ENCODE assay signal across 24 mouse cellular contexts in genomic region chr2:173228567-173228966, GRCm38 (mm10). TPM values are rescaled to one million over a fixed set of nuclear protein-coding genes. Genes with fewer than 3 reads are reported as not detected.
DNase-seq lines count a peak whose midpoint lies in the region; TF ChIP-seq lines count a peak whose summit lies in the region.
"Had no signal": no experiment of that assay in that cellular context is flagged by ENCODE, and none has a peak within 500 bp of the region (broad histone marks: within the 10 kb centered on the region; RNA-seq: fewer than 3 reads in every experiment).

No protein-coding gene starts in this region.

- no peaks in the 10 kb centered on the region for H3K27me3 ChIP-seq in E14TG2a.4 (ENCODE audit: insufficient read depth, low read length)
- H3K27me3 ChIP-seq: CH12.LX; embryonic facial prominence, embryonic 13.5 days; embryonic facial prominence, embryonic 15.5 days; forebrain, embryonic 12.5 days had no signal

- intact Hi-C loops in heart, postnatal 36 days (cut with DNase I) = loop anchor here (2.0 kb wide), 1 partner anchor 224 kb away; no protein-coding TSS in a partner anchor

- peaks cover 100% of the 10 kb centered on the region for H3K4me1 ChIP-seq in E14TG2a.4 (replicated peaks; ENCODE audit: low read depth, low read length)

- H3K4me3 ChIP-seq in E14TG2a.4 (replicated peaks; ENCODE audit: low read length) = peak overlapping the region; percentile 72
- H3K4me3 ChIP-seq: embryonic facial prominence, embryonic 13.5 days; embryonic facial prominence, embryonic 15.5 days; erythroblast, embryonic 14.5 days; forebrain, embryonic 10.5 days; forebrain, embryonic 12.5 days had no signal

- no peaks in the 10 kb centered on the region for H3K9me3 ChIP-seq in E14TG2a.4 (ENCODE audit: low read length)
- H3K9me3 ChIP-seq: embryonic facial prominence, embryonic 13.5 days; embryonic facial prominence, embryonic 15.5 days; forebrain, embryonic 10.5 days; forebrain, embryonic 12.5 days had no signal

- no peak for TF ChIP-seq CTCF in E14TG2a.4 (conservative IDR thresholded peaks at IDR 0.05; ENCODE audit: low read length)

- peak; percentile 88 for DNase-seq in heart, adult 11 months
- no peak for DNase-seq in heart, postnatal 36 days
- peak; percentile 31 for DNase-seq in Muller cell, postnatal 12 days (ENCODE audit: inconsistent ontology term)
- no peak for DNase-seq in adrenal gland, postnatal 4 days (ENCODE audit: low spot score in 2 of 2)
- DNase-seq in ovary, adult 18-20 months (ENCODE audit: low spot score) = no peak
- DNase-seq: adrenal gland, adult 2 months; adrenal gland, postnatal 10 days; adrenal gland, postnatal 36 days; B cell, adult 2 months; cerebellum, adult 11 months; cerebellum, adult 18-20 months; cerebellum, adult 8-10 months; cerebellum, adult 9-11 months; cerebellum, postnatal 14 days; cerebellum, postnatal 36 days; embryo, embryonic 11 days had no signal

- peaks cover 56% of the 10 kb centered on the region for H3K36me3 ChIP-seq in E14TG2a.4 (ENCODE audit: insufficient read depth, low read length)
- H3K36me3 ChIP-seq: G1E had no signal

RNA-seq across cellular contexts. Expression of gene Zbp1, which starts 9.8 kb away (rescaled TPM):
- total RNA-seq in heart, postnatal 36 days (2021) = 1 to 10 TPM in 1 of 2 experiments, under 1 TPM in 1; 0.44 to 1.8 TPM
- total RNA-seq in adrenal gland, postnatal 4 days (2021) = 1 to 10 TPM; 2.0 to 2.1 TPM

RNA-seq across cellular contexts. Expression of gene Pmepa1, which starts 47.8 kb away (rescaled TPM):
- total RNA-seq in heart, postnatal 36 days (2021) = 10 to 100 TPM; 27.1 to 27.4 TPM
- 10 to 100 TPM; 61.8 to 63.4 TPM for total RNA-seq in adrenal gland, postnatal 4 days (2021)

Comparison
In these comparisons a context has a peak if more than half of its experiments do, and no peak if none do; other contexts are left out.
1. DNase-seq: peak in heart, adult 11 months (single experiment) and Muller cell, postnatal 12 days (single experiment); none in heart, postnatal 36 days (0 of 2), adrenal gland, postnatal 4 days (0 of 2) and ovary, adult 18-20 months (single experiment).